Mouse (Mus musculus): ENCODE results near the gene Actr6. TPM values are rescaled to one million over a fixed set of nuclear protein-coding genes. Genes with fewer than 3 reads are reported as not detected.
A peak's percentile ranks its signal among the peaks of the same experiment; 100 is the strongest.

Gene Actr6
- total and polyA plus RNA-seq, 2 experiments, result 1.8 to 19.6 TPM

- 39% methylated on average over 2 of the region's 2 CpGs for WGBS
- H3K4me1 ChIP-seq (ENCODE audit: control insufficient read depth, insufficient read depth, low read length), result peaks cover 26% of the 10 kb centered on the region
- H3K9ac ChIP-seq (ENCODE audit: low read depth, low read length), result no peak overlapping the region
- peaks cover 34% of the 10 kb centered on the region for H3K79me2 ChIP-seq (ENCODE audit: control insufficient read depth, insufficient read depth, low read length)
- DNase-seq (ENCODE audit: extremely low read depth, low read depth, low spot score), result peak; percentile 93
- H3K4me3 ChIP-seq (ENCODE audit: insufficient read depth, low read depth, low read length), result no peak overlapping the region
- no peaks in the 10 kb centered on the region for H3K27me3 ChIP-seq (ENCODE audit: control insufficient read depth, insufficient read depth, low read length)
- H3K36me3 ChIP-seq (ENCODE audit: control insufficient read depth, insufficient read depth, low read length), result no peaks in the 10 kb centered on the region
- peak overlapping the region; percentile 65 for H3K27ac ChIP-seq (replicated peaks; ENCODE audit: insufficient read depth, low read depth, low read length)
- TF ChIP-seq CTCF (IDR thresholded peaks at IDR 0.05; ENCODE audit: low read depth, low read length) (no peak), POLR2A (IDR thresholded peaks at IDR 0.05; ENCODE audit: extremely low read depth, insufficient read depth, low read length) (no peak)
Measured at GRCm38 (mm10) chr10:89748619-89749018, 16.5 kb upstream of the Actr6 start.

- peaks cover 28% of the 10 kb centered on the region for H3K79me2 ChIP-seq (ENCODE audit: control insufficient read depth, insufficient read depth, low read length)
- TF ChIP-seq CTCF (IDR thresholded peaks at IDR 0.05; ENCODE audit: low read depth, low read length) (no peak), POLR2A (IDR thresholded peaks at IDR 0.05; ENCODE audit: extremely low read depth, insufficient read depth, low read length) (no peak)
- 76% methylated on average over 1 of the region's 1 CpGs for WGBS
- no peak overlapping the region for H3K27ac ChIP-seq (replicated peaks; ENCODE audit: insufficient read depth, low read depth, low read length)
- no peak overlapping the region for H3K9ac ChIP-seq (ENCODE audit: low read depth, low read length)
- H3K27me3 ChIP-seq (ENCODE audit: control insufficient read depth, insufficient read depth, low read length), result no peaks in the 10 kb centered on the region
- H3K4me3 ChIP-seq (ENCODE audit: insufficient read depth, low read depth, low read length), result no peak overlapping the region
- no peak for DNase-seq (ENCODE audit: extremely low read depth, low read depth, low spot score)
- peaks cover 26% of the 10 kb centered on the region for H3K4me1 ChIP-seq (ENCODE audit: control insufficient read depth, insufficient read depth, low read length)
- H3K36me3 ChIP-seq (ENCODE audit: control insufficient read depth, insufficient read depth, low read length), result no peaks in the 10 kb centered on the region
Measured at GRCm38 (mm10) chr10:89747911-89748310, 15.8 kb upstream of the Actr6 start.

- peaks cover 24% of the 10 kb centered on the region for H3K79me2 ChIP-seq (ENCODE audit: control insufficient read depth, insufficient read depth, low read length)
- no peaks in the 10 kb centered on the region for H3K36me3 ChIP-seq (ENCODE audit: control insufficient read depth, insufficient read depth, low read length)
- H3K27me3 ChIP-seq (ENCODE audit: control insufficient read depth, insufficient read depth, low read length), result no peaks in the 10 kb centered on the region
- peaks cover 26% of the 10 kb centered on the region for H3K4me1 ChIP-seq (ENCODE audit: control insufficient read depth, insufficient read depth, low read length)
- TF ChIP-seq CTCF (IDR thresholded peaks at IDR 0.05; ENCODE audit: low read depth, low read length), result no peak
- no peak for TF ChIP-seq POLR2A (IDR thresholded peaks at IDR 0.05; ENCODE audit: extremely low read depth, insufficient read depth, low read length)
- no peak overlapping the region for H3K9ac ChIP-seq (ENCODE audit: low read depth, low read length)
- DNase-seq (ENCODE audit: extremely low read depth, low read depth, low spot score), result peak; percentile 33
- H3K4me3 ChIP-seq (ENCODE audit: insufficient read depth, low read depth, low read length), result no peak overlapping the region
- H3K27ac ChIP-seq (replicated peaks; ENCODE audit: insufficient read depth, low read depth, low read length), result no peak overlapping the region
- WGBS, result 68% methylated on average over 8 of the region's 8 CpGs
Measured at GRCm38 (mm10) chr10:89747221-89747905, 15.3 kb upstream of the Actr6 start.

GRCm38 (mm10) chr10:89746581-89746980, 14.5 kb upstream of the Actr6 start:
- Histone ChIP-seq H3K79me2 (ENCODE audit: control insufficient read depth, insufficient read depth, low read length) (peaks cover 16% of the 10 kb centered on the region), H3K4me3 (ENCODE audit: insufficient read depth, low read depth, low read length) (no peak overlapping the region), H3K4me1 (ENCODE audit: control insufficient read depth, insufficient read depth, low read length) (peaks cover 20% of the 10 kb centered on the region), H3K27ac (replicated peaks; ENCODE audit: insufficient read depth, low read depth, low read length) (no peak overlapping the region), H3K27me3 (ENCODE audit: control insufficient read depth, insufficient read depth, low read length) (no peaks in the 10 kb centered on the region), H3K9ac (ENCODE audit: low read depth, low read length) (no peak overlapping the region), H3K36me3 (ENCODE audit: control insufficient read depth, insufficient read depth, low read length) (no peaks in the 10 kb centered on the region)
- 93% methylated on average over 3 of the region's 3 CpGs for WGBS
- TF ChIP-seq CTCF (IDR thresholded peaks at IDR 0.05; ENCODE audit: low read depth, low read length) (no peak), POLR2A (IDR thresholded peaks at IDR 0.05; ENCODE audit: extremely low read depth, insufficient read depth, low read length) (no peak)
- DNase-seq (ENCODE audit: extremely low read depth, low read depth, low spot score), result no peak

DNA sequence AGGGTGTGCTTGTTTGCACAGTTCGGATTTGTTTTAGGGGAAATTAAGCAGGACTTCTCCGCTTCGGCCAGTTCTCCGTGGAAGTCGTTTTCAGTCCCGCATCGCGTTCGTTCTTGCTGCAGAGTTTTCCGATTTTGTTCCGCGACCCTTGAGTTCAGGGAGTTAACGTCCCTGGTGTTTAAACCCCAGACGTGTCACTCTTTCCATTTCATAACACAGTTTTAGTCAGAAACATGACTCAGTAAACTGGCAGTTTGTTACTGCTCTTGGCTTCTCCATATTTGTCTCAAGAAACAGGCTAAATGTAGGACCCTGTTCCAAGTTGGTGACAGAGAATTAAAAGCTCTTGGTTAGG, 13.5 kb upstream of the Actr6 start:
- peak overlapping the region; percentile 83 for H3K4me3 ChIP-seq (ENCODE audit: insufficient read depth, low read depth, low read length)
- H3K9ac ChIP-seq (ENCODE audit: low read depth, low read length), result peak overlapping the region; percentile 96
- peaks cover 14% of the 10 kb centered on the region; the same call in 1 of the 2 replicates for H3K79me2 ChIP-seq (ENCODE audit: control insufficient read depth, insufficient read depth, low read length)
- TF ChIP-seq POLR2A (IDR thresholded peaks at IDR 0.05; ENCODE audit: extremely low read depth, insufficient read depth, low read length) (no peak), CTCF (IDR thresholded peaks at IDR 0.05; ENCODE audit: low read depth, low read length) (no peak)
- H3K27ac ChIP-seq (replicated peaks; ENCODE audit: insufficient read depth, low read depth, low read length), result peak overlapping the region; percentile 95
- H3K4me1 ChIP-seq (ENCODE audit: control insufficient read depth, insufficient read depth, low read length), result peaks cover 19% of the 10 kb centered on the region
- peak; percentile 75 for DNase-seq (ENCODE audit: extremely low read depth, low read depth, low spot score)
- under 1% methylated on average over 14 of the region's 14 CpGs for WGBS
- H3K27me3 ChIP-seq (ENCODE audit: control insufficient read depth, insufficient read depth, low read length), result no peaks in the 10 kb centered on the region
- no peaks in the 10 kb centered on the region for H3K36me3 ChIP-seq (ENCODE audit: control insufficient read depth, insufficient read depth, low read length)

All from liver, adult 2 months (tissue).